Mouse (Mus musculus): Measurements from ENCODE around the gene Gm4214. TPM values are rescaled to one million over a fixed set of nuclear protein-coding genes. Genes with fewer than 3 reads are reported as not detected.
"Not testable (repeated sequence)": the region's sequence is repeated elsewhere in the genome, so short reads cannot be mapped to it uniquely, and the experiment has no call there.

The Gm4214 gene
- polyA plus RNA-seq (2011; ENCODE audit: insufficient read depth, insufficient read length, low read depth, missing spikeins) = not detected in 2 replicates

- H3K27ac ChIP-seq (ENCODE audit: insufficient read depth, low read length); H3K9ac ChIP-seq (ENCODE audit: low read depth, poor library complexity, severe bottlenecking); H3K4me1 ChIP-seq (ENCODE audit: control insufficient read depth, insufficient read depth, low read length); H3K36me3 ChIP-seq (ENCODE audit: control insufficient read depth, insufficient read depth, low read length, poor library complexity, severe bottlenecking); H3K9me3 ChIP-seq (replicated peaks; ENCODE audit: control insufficient read depth, insufficient read depth, low read length, poor library complexity, severe bottlenecking); H3K4me3 ChIP-seq (ENCODE audit: low read depth, low read length); H3K27me3 ChIP-seq (ENCODE audit: control insufficient read depth, insufficient read depth, low read length, poor library complexity, severe bottlenecking): not testable (repeated sequence)
These were observed at the start of gene Gm4214 for GRCm38 (mm10) chr7:22984573-22984972. Gene Gm4214, minus strand, starts transcription at chr7:22984673.

DNA sequence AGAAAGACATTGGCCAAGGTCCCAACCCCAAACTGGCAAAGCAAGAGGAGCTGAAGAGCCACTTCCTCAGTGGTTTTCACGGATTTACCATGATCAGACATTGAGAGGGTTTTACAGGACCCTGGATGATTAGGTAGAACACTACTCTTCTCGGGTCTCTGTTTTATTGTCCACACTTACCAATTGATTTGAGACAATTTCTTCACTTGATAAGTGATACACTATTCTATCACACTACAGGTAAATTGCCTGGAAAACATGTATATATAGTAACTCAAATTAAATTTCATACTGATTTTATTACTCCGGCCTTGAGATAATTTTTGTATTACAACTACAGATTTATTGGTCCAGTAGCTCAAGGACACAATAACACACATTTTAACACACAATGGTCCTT is 35.4 kb upstream of the Gm4214 start, which contains the start of gene Gm4216:
Gm4216 (minus strand) TSS at position 101 of the 400 bp plus-strand sequence.
- H3K27ac ChIP-seq (ENCODE audit: insufficient read depth, low read length); H3K36me3 ChIP-seq (ENCODE audit: control insufficient read depth, insufficient read depth, low read length, poor library complexity, severe bottlenecking); H3K9ac ChIP-seq (ENCODE audit: low read depth, poor library complexity, severe bottlenecking); H3K9me3 ChIP-seq (replicated peaks; ENCODE audit: control insufficient read depth, insufficient read depth, low read length, poor library complexity, severe bottlenecking); H3K4me3 ChIP-seq (ENCODE audit: low read depth, low read length); H3K4me1 ChIP-seq (ENCODE audit: control insufficient read depth, insufficient read depth, low read length); H3K27me3 ChIP-seq (ENCODE audit: control insufficient read depth, insufficient read depth, low read length, poor library complexity, severe bottlenecking): not testable (repeated sequence)

Other genes starting within 250 kb of the Gm4214 start
- not detected in 2 replicates for gene Vmn1r157, start 223.0 kb downstream of the Gm4214 start, polyA plus RNA-seq (2011; ENCODE audit: insufficient read depth, insufficient read length, low read depth, missing spikeins)
- not detected in 2 replicates for gene Vmn1r158, start 193.9 kb downstream of the Gm4214 start, polyA plus RNA-seq (2011; ENCODE audit: insufficient read depth, insufficient read length, low read depth, missing spikeins)
- gene Vmn1r159, start 141.1 kb downstream of the Gm4214 start, polyA plus RNA-seq (2011; ENCODE audit: insufficient read depth, insufficient read length, low read depth, missing spikeins) = not detected in 2 replicates
- not detected in 2 replicates for gene Vmn1r160, start 113.4 kb downstream of the Gm4214 start, polyA plus RNA-seq (2011; ENCODE audit: insufficient read depth, insufficient read length, low read depth, missing spikeins)
- gene Gm4216, start 35.2 kb upstream of the Gm4214 start, polyA plus RNA-seq (2011; ENCODE audit: insufficient read depth, insufficient read length, low read depth, missing spikeins) = not detected in 2 replicates
- not detected in 2 replicates for gene Vmn1r163, start 70.9 kb upstream of the Gm4214 start, polyA plus RNA-seq (2011; ENCODE audit: insufficient read depth, insufficient read length, low read depth, missing spikeins)
- not detected in 2 replicates for gene Gm8720, start 82.8 kb upstream of the Gm4214 start, polyA plus RNA-seq (2011; ENCODE audit: insufficient read depth, insufficient read length, low read depth, missing spikeins)
- gene Gm10662, start 159.8 kb upstream of the Gm4214 start, polyA plus RNA-seq (2011; ENCODE audit: insufficient read depth, insufficient read length, low read depth, missing spikeins) = not detected in 2 replicates
- not detected in 2 replicates for gene Vmn1r165, start 232.7 kb upstream of the Gm4214 start, polyA plus RNA-seq (2011; ENCODE audit: insufficient read depth, insufficient read length, low read depth, missing spikeins)